Mouse (Mus musculus) left cerebral cortex, adult 2 months (tissue): ENCODE measurements around the gene Polg2. TPM values are rescaled to one million over a fixed set of nuclear protein-coding genes. Genes with fewer than 3 reads are reported as not detected.
A peak's percentile ranks its signal among the peaks of the same experiment; 100 is the strongest.
"Not testable (repeated sequence)": the region's sequence is repeated elsewhere in the genome, so short reads cannot be mapped to it uniquely, and the experiment has no call there.

Experiments
- DNase-seq, 2 experiments: peaks; one replicate each; pipeline ENCODE4 v3.0.0; 2021 to 2022; ENCODE audit warnings: low spot score in 2 of 2, mixed read lengths in 1 of 2; ENCODE audit errors: extremely low spot score in 1 of 2
- H3K27ac ChIP-seq: fragments of 200-600 bp; 2 replicates; pipeline ENCODE4 v1.8.1; 2022
- H3K4me3 ChIP-seq: fragments of 200-600 bp; 2 replicates; pipeline ENCODE4 v1.8.1; 2022
- CTCF ChIP-seq: fragments of 200-600 bp; IDR thresholded peaks from 2 replicates; pipeline ENCODE4 v1.8.1; 2022; ENCODE audit warnings: antibody characterized with exemption, mild to moderate bottlenecking, moderate library complexity
- intact Hi-C: fragments of 180-260 bp; cut with DNase I; formaldehyde crosslinking; loops from one replicate; pipeline ENCODE4 v1.15.1; 2025
- total RNA-seq, 2 experiments: library from RNA; stranded (reverse); gene quantifications; 2 replicates each; pipeline ENCODE4 v1.2.3; 2021

Polg2 gene
- total RNA-seq, 2 experiments from 2014 or later = 3.2 to 4.2 TPM

GRCm38 (mm10) chr11:106788026-106788774 is 8.9 kb upstream of the Polg2 start:
- TF ChIP-seq CTCF = no peak
- peak overlapping the region; percentile 100 for H3K27ac ChIP-seq
- DNase-seq = peak; percentile 98 to 99
- intact Hi-C loops = loop anchor here (2.0 to 5.0 kb wide), 5 partner anchors 35 to 515 kb away; partner anchors contain the start of genes 1810010H24Rik, Kpna2, Smarcd2 and Smurf2
- peak overlapping the region; percentile 98 for H3K4me3 ChIP-seq

- peak overlapping the region; percentile 100 for H3K27ac ChIP-seq
- peak overlapping the region; percentile 98 for H3K4me3 ChIP-seq
- no peak; the same call in 1 of the 2 replicates for TF ChIP-seq CTCF
- intact Hi-C loops = loop anchor here (2.0 to 5.0 kb wide), 5 partner anchors 35 to 515 kb away; partner anchors contain the start of genes 1810010H24Rik, Kpna2, Smarcd2 and Smurf2
- peak; percentile 85 to 88 for DNase-seq
These were observed 8.0 kb upstream of the Polg2 start for GRCm38 (mm10) chr11:106787131-106788025.

GRCm38 (mm10) chr11:106785043-106785442 is 5.7 kb upstream of the Polg2 start:
- intact Hi-C loops = loop anchor here (5.0 kb wide), 2 partner anchors 212 to 242 kb away; partner anchors contain the start of genes 1810010H24Rik and Kpna2
- peak overlapping the region; percentile 98 for H3K4me3 ChIP-seq

GRCm38 (mm10) chr11:106784476-106784875 is 5.1 kb upstream of the Polg2 start:
- no peak for TF ChIP-seq CTCF
- intact Hi-C loops = no loop called here
- DNase-seq = no peak
- no peak overlapping the region for H3K27ac ChIP-seq
- peak overlapping the region; percentile 16; the same call in 1 of the 2 replicates for H3K4me3 ChIP-seq

More at GRCm38 (mm10) chr11:106785043-106785442, 5.7 kb upstream of the Polg2 start:
- H3K27ac ChIP-seq = no peak overlapping the region
- TF ChIP-seq CTCF = no peak
- no peak for DNase-seq

- no peak for TF ChIP-seq CTCF
- no peak overlapping the region for H3K27ac ChIP-seq
- DNase-seq = no peak
- H3K4me3 ChIP-seq = no peak overlapping the region
- intact Hi-C loops = no loop called here
These were observed 3.8 kb upstream of the Polg2 start for GRCm38 (mm10) chr11:106782841-106783764.

GRCm38 (mm10) chr11:106782271-106782670 is 2.9 kb upstream of the Polg2 start:
- intact Hi-C loops, DNase-seq, H3K27ac ChIP-seq, H3K4me3 ChIP-seq: not testable (repeated sequence)

GRCm38 (mm10) chr11:106780590-106781220 is 1.4 kb upstream of the Polg2 start:
- no peak for TF ChIP-seq CTCF
- intact Hi-C loops = no loop called here
- no peak for DNase-seq
- H3K27ac ChIP-seq = no peak overlapping the region
- no peak overlapping the region for H3K4me3 ChIP-seq

- Histone ChIP-seq H3K27ac (peak overlapping the region; percentile 86; the same call in 1 of the 2 replicates), H3K4me3 (peak overlapping the region; percentile 55)
- TF ChIP-seq CTCF = no peak
- intact Hi-C loops = no loop called here
- no peak for DNase-seq
These were observed 720 bp upstream of the Polg2 start for GRCm38 (mm10) chr11:106780089-106780425.

- TF ChIP-seq CTCF = no peak
- peak overlapping the region; percentile 86 for H3K27ac ChIP-seq
- intact Hi-C loops = no loop called here
- peak overlapping the region; percentile 55 for H3K4me3 ChIP-seq
- no peak for DNase-seq
These were observed 549 bp downstream of the Polg2 start for GRCm38 (mm10) chr11:106778589-106779387.

- intact Hi-C loops = no loop called here
- DNase-seq = no peak
- Histone ChIP-seq H3K4me3 (no peak overlapping the region), H3K27ac (no peak overlapping the region)
- no peak for TF ChIP-seq CTCF
These were observed 1.2 kb downstream of the Polg2 start for GRCm38 (mm10) chr11:106778132-106778531.
